Mouse (Mus musculus): ENCODE data around the gene Ppfia1. TPM values are rescaled to one million over a fixed set of nuclear protein-coding genes. Genes with fewer than 3 reads are reported as not detected.

The Ppfia1 gene
- total and polyA plus RNA-seq, 3 experiments, result 29.3 to 46.6 (median 41.3) TPM

DNA sequence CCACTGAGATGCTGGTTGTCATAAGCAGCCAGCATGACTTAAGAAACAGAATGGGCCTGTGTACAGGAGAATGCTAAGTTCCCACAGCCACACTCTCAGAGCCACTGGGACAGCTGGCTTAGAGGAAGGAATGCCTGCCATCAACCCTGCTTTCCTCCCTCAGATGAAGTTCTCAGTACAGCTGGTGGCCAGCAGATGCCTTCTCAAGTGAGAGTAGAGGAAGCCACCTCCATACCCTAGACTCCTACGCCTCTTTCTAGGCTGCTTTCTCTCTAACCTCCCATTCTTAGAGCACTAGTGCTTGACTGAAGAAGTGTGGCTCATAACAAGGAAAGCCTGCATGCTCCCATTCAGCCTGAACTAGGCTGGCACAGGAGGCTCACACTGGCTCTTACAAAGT is 74.0 kb downstream of the Ppfia1 start:
- H3K36me3 ChIP-seq (replicated peaks in 1 of 2; ENCODE audit: control insufficient read depth in 1 of 2, insufficient read depth in 1 of 2, low read length in 1 of 2), result peaks cover 69 to 77% of the 10 kb centered on the region in 2 experiments
- in situ Hi-C loops (cut with MboI; ENCODE audit: low pct_ligation_motif_present, low pct_unique_long_range_greater_than_20kb, low sequenced_read_pairs), result no loop called here

GRCm38 (mm10) chr7:144475741-144476140 is 77.8 kb downstream of the Ppfia1 start:
- dilution Hi-C loops (cut with MboI; ENCODE audit: extremely low pct_ligation_motif_present, extremely low pct_unique_long_range_greater_than_20kb, low sequenced_read_pairs) (no loop called here), in situ Hi-C loops (cut with MboI; ENCODE audit: low pct_ligation_motif_present, low pct_unique_long_range_greater_than_20kb, low sequenced_read_pairs) (no loop called here)
- Histone ChIP-seq H3K79me2 (replicated peaks; ENCODE audit: control insufficient read depth, extremely low read depth, insufficient read depth, poor library complexity, severe bottlenecking) (no peaks in the 10 kb centered on the region), H3K27ac (ENCODE audit: insufficient read depth, low read depth) (no peak overlapping the region), H3K27me3 (replicated peaks) (no peaks in the 10 kb centered on the region), H3K4me1 (ENCODE audit: control insufficient read depth in 1 of 2, insufficient read depth in 2 of 2) (0 out of 4 replicates have a peak, but pooled peaks cover 0 to 3% of the 10 kb centered on the region in 2 experiments), H3K9me3 (replicated peaks; ENCODE audit: low read length) (peaks cover 1% of the 10 kb centered on the region), H3K9ac (ENCODE audit: insufficient read depth, low read depth) (no peak overlapping the region), H3K36me3 (replicated peaks in 1 of 2; ENCODE audit: control insufficient read depth in 1 of 2, insufficient read depth in 1 of 2, low read length in 1 of 2) (peaks cover 37 to 40% of the 10 kb centered on the region in 2 experiments), H3K4me2 (ENCODE audit: insufficient read depth, low read depth, poor library complexity, severe bottlenecking) (no peak overlapping the region), H3K4me3 (replicated peaks in 1 of 3; ENCODE audit: low read depth in 2 of 3, low read length in 2 of 3, poor library complexity in 1 of 3) (no peak overlapping the region)
- no peak for DNase-seq (ENCODE audit: extremely low read depth)
- no peak for TF ChIP-seq CHD2 (IDR thresholded peaks at IDR 0.05; ENCODE audit: low read length)
- TF ChIP-seq E2F4 (IDR thresholded peaks at IDR 0.05; ENCODE audit: insufficient replicate concordance, low read depth, low read length), result no peak
- TF ChIP-seq MXI1 (IDR thresholded peaks at IDR 0.05; ENCODE audit: low read depth, low read length), result no peak
- TF ChIP-seq ELF1 (IDR thresholded peaks at IDR 0.05; ENCODE audit: low read depth, low read length), result no peak

More for the DNA sequence above, 74.0 kb downstream of the Ppfia1 start:
- Histone ChIP-seq H3K27me3 (replicated peaks) (no peaks in the 10 kb centered on the region), H3K4me2 (ENCODE audit: insufficient read depth, low read depth, poor library complexity, severe bottlenecking) (no peak overlapping the region), H3K4me3 (replicated peaks in 1 of 3; ENCODE audit: low read depth in 2 of 3, low read length in 2 of 3, poor library complexity in 1 of 3) (no peak overlapping the region), H3K4me1 (ENCODE audit: control insufficient read depth in 1 of 2, insufficient read depth in 2 of 2) (no peaks in the 10 kb centered on the region), H3K9me3 (replicated peaks; ENCODE audit: low read length) (no peaks in the 10 kb centered on the region), H3K79me2 (replicated peaks; ENCODE audit: control insufficient read depth, extremely low read depth, insufficient read depth, poor library complexity, severe bottlenecking) (no peaks in the 10 kb centered on the region), H3K27ac (ENCODE audit: insufficient read depth, low read depth) (no peak overlapping the region), H3K9ac (ENCODE audit: insufficient read depth, low read depth) (no peak overlapping the region)
- dilution Hi-C loops (cut with MboI; ENCODE audit: extremely low pct_ligation_motif_present, extremely low pct_unique_long_range_greater_than_20kb, low sequenced_read_pairs), result no loop called here
- no peak for DNase-seq (ENCODE audit: extremely low read depth)
- TF ChIP-seq ETS1 (conservative IDR thresholded peaks at IDR 0.05; ENCODE audit: low read depth, low read length), result no peak
- TF ChIP-seq USF1 (IDR thresholded peaks at IDR 0.05; ENCODE audit: low read depth, low read length), result no peak
- no peak for TF ChIP-seq MYC (IDR thresholded peaks at IDR 0.05; ENCODE audit: low read depth, low read length)
- no peak for TF ChIP-seq USF2 (conservative IDR thresholded peaks at IDR 0.05; ENCODE audit: low read depth, low read length)
- TF ChIP-seq TCF12 (IDR thresholded peaks at IDR 0.05; ENCODE audit: low read depth, low read length), result no peak
- TF ChIP-seq POLR2A (IDR thresholded peaks at IDR 0.05; ENCODE audit: low read depth, low read length), result no peak
- no peak for TF ChIP-seq ZMIZ1 (IDR thresholded peaks at IDR 0.05; ENCODE audit: low read depth, low read length)
- TF ChIP-seq MXI1 (IDR thresholded peaks at IDR 0.05; ENCODE audit: low read depth, low read length), result no peak
- TF ChIP-seq TBP (conservative IDR thresholded peaks at IDR 0.05; ENCODE audit: low read depth, low read length), result no peak

GRCm38 (mm10) chr7:144473486-144473885 is 80.0 kb downstream of the Ppfia1 start:
- dilution Hi-C loops (cut with MboI; ENCODE audit: extremely low pct_ligation_motif_present, extremely low pct_unique_long_range_greater_than_20kb, low sequenced_read_pairs) (no loop called here), in situ Hi-C loops (cut with MboI; ENCODE audit: low pct_ligation_motif_present, low pct_unique_long_range_greater_than_20kb, low sequenced_read_pairs) (no loop called here)
- peaks cover 6% of the 10 kb centered on the region for H3K9me3 ChIP-seq (replicated peaks; ENCODE audit: low read length)
- no peak overlapping the region for H3K4me3 ChIP-seq (replicated peaks in 1 of 3; ENCODE audit: low read depth in 2 of 3, low read length in 2 of 3, poor library complexity in 1 of 3)
- 0 out of 4 replicates have a peak, but pooled peaks cover 0 to 3% of the 10 kb centered on the region in 2 experiments for H3K4me1 ChIP-seq (ENCODE audit: control insufficient read depth in 1 of 2, insufficient read depth in 2 of 2)
- TF ChIP-seq ELF1 (IDR thresholded peaks at IDR 0.05; ENCODE audit: low read depth, low read length), result no peak
- no peak for TF ChIP-seq MAX (IDR thresholded peaks at IDR 0.05; ENCODE audit: low read length)
- TF ChIP-seq MEF2A (IDR thresholded peaks at IDR 0.05; ENCODE audit: borderline replicate concordance, low read depth, low read length), result no peak
- TF ChIP-seq USF2 (conservative IDR thresholded peaks at IDR 0.05; ENCODE audit: low read depth, low read length), result no peak
- TF ChIP-seq E2F4 (IDR thresholded peaks at IDR 0.05; ENCODE audit: insufficient replicate concordance, low read depth, low read length), result no peak
- TF ChIP-seq RCOR1 (conservative IDR thresholded peaks at IDR 0.05; ENCODE audit: low read depth, low read length), result no peak
- no peak for TF ChIP-seq TCF12 (IDR thresholded peaks at IDR 0.05; ENCODE audit: low read depth, low read length)
- no peak for TF ChIP-seq RAD21 (IDR thresholded peaks at IDR 0.05; ENCODE audit: low read depth, low read length)
- H3K27ac ChIP-seq (ENCODE audit: insufficient read depth, low read depth), result no peak overlapping the region
- no peak overlapping the region for H3K4me2 ChIP-seq (ENCODE audit: insufficient read depth, low read depth, poor library complexity, severe bottlenecking)
- no peaks in the 10 kb centered on the region for H3K79me2 ChIP-seq (replicated peaks; ENCODE audit: control insufficient read depth, extremely low read depth, insufficient read depth, poor library complexity, severe bottlenecking)
- peaks cover 3% of the 10 kb centered on the region for H3K27me3 ChIP-seq (replicated peaks)
- H3K36me3 ChIP-seq (replicated peaks in 1 of 2; ENCODE audit: control insufficient read depth in 1 of 2, insufficient read depth in 1 of 2, low read length in 1 of 2), result peaks cover 18 to 19% of the 10 kb centered on the region in 2 experiments
- no peak for DNase-seq (ENCODE audit: extremely low read depth)
- H3K9ac ChIP-seq (ENCODE audit: insufficient read depth, low read depth), result no peak overlapping the region
